Mouse (Mus musculus) brown adipose tissue, adult 24 weeks (tissue): Measurements from ENCODE around the gene Vnn1. TPM values are rescaled to one million over a fixed set of nuclear protein-coding genes. Genes with fewer than 3 reads are reported as not detected.

Experiments
- H3K27ac ChIP-seq: fragments of 200-500 bp; replicated peaks from 2 replicates; pipeline ENCODE4 v1.5.1; 2012; ENCODE audit warnings: low read depth, mild to moderate bottlenecking, low read length
- H3K4me1 ChIP-seq: fragments of 200-500 bp; 2 replicates; pipeline ENCODE4 v1.6.1; 2012; ENCODE audit warnings: low read length, mixed read lengths; ENCODE audit not compliant: control insufficient read depth, insufficient read depth, insufficient read length
- H3K4me3 ChIP-seq: fragments of 200-500 bp; 2 replicates; pipeline ENCODE4 v1.5.1; 2012; ENCODE audit warnings: low read depth, mild to moderate bottlenecking, low read length, moderate library complexity; ENCODE audit not compliant: insufficient read depth
- polyA plus RNA-seq: library from polyadenylated mRNA; stranded (reverse); fragments of >200 nt; gene quantifications from 2 replicates; pipeline ENCODE4 v1.2.4, GENCODE M21; 2012; ENCODE audit not compliant: missing spikeins, insufficient read depth, insufficient read length

Gene Vnn1
- polyA plus RNA-seq, 1 experiment, result 1.4 TPM

- no peak overlapping the region for H3K4me3 ChIP-seq
- no peaks in the 10 kb centered on the region for H3K4me1 ChIP-seq
- no peak overlapping the region for H3K27ac ChIP-seq
Measured at GRCm38 (mm10) chr10:23937613-23938012, 43.1 kb downstream of the Vnn1 start.

- Histone ChIP-seq H3K27ac (no peak within 1 kb of the TSS), H3K4me1 (no peaks in the 10 kb centered on the region), H3K4me3 (no peak within 1 kb of the TSS)
Measured at GRCm38 (mm10) chr10:23938312-23938711, 43.8 kb downstream of the Vnn1 start, which contains the start of gene Taar2. TSS of gene Taar2 (plus strand) at chr10:23938572.

GRCm38 (mm10) chr10:23942465-23942864 lies 48.0 kb downstream of the Vnn1 start:
- Histone ChIP-seq H3K4me3 (no peak overlapping the region), H3K4me1 (no peaks in the 10 kb centered on the region), H3K27ac (no peak overlapping the region)

- Histone ChIP-seq H3K4me3 (no peak overlapping the region), H3K27ac (no peak overlapping the region), H3K4me1 (no peaks in the 10 kb centered on the region)
Measured at GRCm38 (mm10) chr10:23948026-23948425, 53.5 kb downstream of the Vnn1 start.

GRCm38 (mm10) chr10:23949508-23950005 lies 55.1 kb downstream of the Vnn1 start, which contains the start of gene Taar3:
TSS of gene Taar3 (plus strand) at chr10:23949558.
- no peaks in the 10 kb centered on the region for H3K4me1 ChIP-seq
- no peak within 1 kb of the TSS for H3K4me3 ChIP-seq

GRCm38 (mm10) chr10:23951714-23952113 lies 57.2 kb downstream of the Vnn1 start:
- no peaks in the 10 kb centered on the region for H3K4me1 ChIP-seq
- no peak overlapping the region for H3K27ac ChIP-seq
- no peak overlapping the region for H3K4me3 ChIP-seq

More at GRCm38 (mm10) chr10:23949508-23950005, 55.1 kb downstream of the Vnn1 start, which contains the start of gene Taar3:
- no peak within 1 kb of the TSS for H3K27ac ChIP-seq

Other genes starting within 250 kb of the Vnn1 start
- gene Rps12, start 107.4 kb upstream of the Vnn1 start, polyA plus RNA-seq, result 46.3 and 65.8 TPM in 2 replicates
- gene Slc18b1, start 97.7 kb upstream of the Vnn1 start, polyA plus RNA-seq, result 21.2 and 22.2 TPM in 2 replicates
- 0.75 and 1.9 TPM in 2 replicates for gene Vnn3, start 43.2 kb upstream of the Vnn1 start, polyA plus RNA-seq
- not detected in 2 replicates for gene Taar1, start 25.7 kb downstream of the Vnn1 start, polyA plus RNA-seq
- gene Taar2, start 43.9 kb downstream of the Vnn1 start, polyA plus RNA-seq, result not detected in 2 replicates
- not detected in 2 replicates for gene Taar3, start 54.9 kb downstream of the Vnn1 start, polyA plus RNA-seq
- not detected in 2 replicates for gene Taar4, start 65.8 kb downstream of the Vnn1 start, polyA plus RNA-seq
- not detected in 2 replicates for gene Taar5, start 76.0 kb downstream of the Vnn1 start, polyA plus RNA-seq
- gene Taar6, start 91.0 kb downstream of the Vnn1 start, polyA plus RNA-seq, result not detected in 2 replicates
- not detected in 2 replicates for gene Taar7a, start 98.8 kb downstream of the Vnn1 start, polyA plus RNA-seq
- not detected in 2 replicates for gene Taar7b, start 105.3 kb downstream of the Vnn1 start, polyA plus RNA-seq
- not detected in 2 replicates for gene Taar7d, start 132.5 kb downstream of the Vnn1 start, polyA plus RNA-seq
- gene Taar7e, start 142.9 kb downstream of the Vnn1 start, polyA plus RNA-seq, result not detected in 2 replicates
- gene Taar7f, start 154.8 kb downstream of the Vnn1 start, polyA plus RNA-seq, result not detected in 2 replicates
- not detected in 2 replicates for gene Taar8a, start 181.8 kb downstream of the Vnn1 start, polyA plus RNA-seq
- not detected in 2 replicates for gene Taar8b, start 197.6 kb downstream of the Vnn1 start, polyA plus RNA-seq
- not detected in 2 replicates for gene Taar8c, start 207.2 kb downstream of the Vnn1 start, polyA plus RNA-seq
- not detected in 2 replicates for gene Taar9, start 214.8 kb downstream of the Vnn1 start, polyA plus RNA-seq